Mouse (Mus musculus) gastrocnemius, adult 8-10 months (tissue): ENCODE data around the gene Krtap17-1. TPM values are rescaled to one million over a fixed set of nuclear protein-coding genes. Genes with fewer than 3 reads are reported as not detected.

ENCODE experiments used
- DNase-seq, 2 experiments: peaks; one replicate each; pipeline ENCODE4 v3.0.0; 2022; ENCODE audit warnings: low spot score in 2 of 2
- total RNA-seq, 4 experiments: library from RNA; stranded (reverse); gene quantifications; 2 replicates each; pipeline ENCODE4 v1.2.4; 2022

Gene Krtap17-1
- total RNA-seq, 4 experiments from 2014 or later: not detected

DNA sequence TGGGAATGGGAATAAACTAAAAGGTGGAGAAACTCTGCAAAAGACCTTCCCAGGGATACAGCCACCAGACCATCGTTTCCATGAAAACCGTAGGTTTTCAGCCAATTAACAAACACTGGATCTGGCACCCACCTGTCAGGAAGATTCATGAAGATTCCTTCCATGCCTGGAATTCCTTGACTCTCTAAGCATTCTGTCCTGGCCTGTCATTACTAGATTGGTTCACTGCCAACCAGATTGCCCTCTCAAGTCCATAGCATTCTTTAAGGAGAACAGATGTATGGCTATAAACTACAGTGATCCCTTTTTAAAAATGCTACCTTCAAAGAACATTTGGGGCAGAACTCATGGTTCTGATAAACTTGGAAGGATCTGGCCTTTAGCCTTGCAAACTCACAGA is 27.8 kb downstream of the Krtap17-1 start:
- DNase-seq: no peak

DNA sequence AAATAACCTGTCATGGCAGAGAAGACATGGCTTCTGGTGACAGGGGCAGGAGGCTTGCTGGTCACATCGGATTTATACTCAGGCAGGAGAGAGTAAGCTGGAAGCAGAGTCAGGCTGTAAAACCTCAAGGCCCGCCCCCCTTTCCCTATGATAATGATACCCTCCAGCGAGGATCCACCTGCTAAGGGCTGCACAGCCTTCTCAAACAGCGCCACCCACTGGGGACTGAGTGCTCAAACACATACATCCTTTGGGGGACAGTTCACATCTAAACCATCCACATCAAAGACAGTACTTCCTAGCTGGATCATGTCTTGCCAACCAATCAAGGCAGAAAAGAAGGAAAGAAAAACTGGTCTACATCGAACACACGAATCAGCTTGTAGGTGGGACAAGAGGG is 29.6 kb downstream of the Krtap17-1 start:
- DNase-seq: no peak

DNA sequence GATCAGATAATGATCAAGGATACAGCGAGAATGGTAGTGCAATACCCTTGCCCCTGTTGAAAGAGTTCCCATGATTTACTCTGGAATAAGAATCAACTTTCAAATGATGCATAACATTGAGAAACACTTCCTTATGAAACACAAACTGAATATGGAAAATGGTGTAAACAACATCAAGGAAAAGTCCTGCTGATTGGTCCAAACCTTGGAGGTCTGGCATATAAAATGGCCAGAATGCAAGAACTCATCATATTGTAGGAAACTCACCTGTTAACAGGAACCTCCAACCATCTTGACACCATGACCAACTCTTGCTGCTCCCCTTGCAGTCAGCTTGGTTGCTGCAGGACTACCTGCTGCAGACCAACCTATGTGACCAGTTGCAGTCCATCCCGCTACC is 45.6 kb downstream of the Krtap17-1 start, which contains the start of gene Krtap9-5:
TSS of gene Krtap9-5 (plus strand) at position 301 of the 400 bp plus-strand sequence.
- no peak for DNase-seq

Other genes with a start within 250 kb of the Krtap17-1 start
- not detected for gene Gm11595, start 221.1 kb downstream of the Krtap17-1 start, total RNA-seq
- not detected for gene Krtap4-8, start 213.3 kb downstream of the Krtap17-1 start, total RNA-seq
- gene Krtap4-9, start 208.8 kb downstream of the Krtap17-1 start, total RNA-seq: not detected
- not detected for gene Gm11596, start 200.5 kb downstream of the Krtap17-1 start, total RNA-seq
- not detected for gene Gm11569, start 195.1 kb downstream of the Krtap17-1 start, total RNA-seq
- gene Gm11554, start 189.5 kb downstream of the Krtap17-1 start, total RNA-seq: not detected
- gene Krtap4-13, start 184.1 kb downstream of the Krtap17-1 start, total RNA-seq: not detected
- not detected for gene Gm11564, start 178.3 kb downstream of the Krtap17-1 start, total RNA-seq
- gene 2300003K06Rik, start 155.9 kb downstream of the Krtap17-1 start, total RNA-seq: not detected
- not detected for gene Krtap4-16, start 142.4 kb downstream of the Krtap17-1 start, total RNA-seq
- not detected for gene Gm11568, start 136.1 kb downstream of the Krtap17-1 start, total RNA-seq
- gene Gm11559, start 129.5 kb downstream of the Krtap17-1 start, total RNA-seq: not detected
- not detected for gene Krtap9-1, start 120.6 kb downstream of the Krtap17-1 start, total RNA-seq
- gene Gm11567, start 114.8 kb downstream of the Krtap17-1 start, total RNA-seq: not detected
- gene Krtap31-1, start 86.1 kb downstream of the Krtap17-1 start, total RNA-seq: not detected
- not detected for gene Gm11565, start 79.2 kb downstream of the Krtap17-1 start, total RNA-seq
- gene Krtap31-2, start 57.7 kb downstream of the Krtap17-1 start, total RNA-seq: not detected
- gene Krtap9-5, start 45.5 kb downstream of the Krtap17-1 start, total RNA-seq: not detected
- gene Krtap29-1, start 14.9 kb downstream of the Krtap17-1 start, total RNA-seq: not detected
- not detected for gene Krtap16-1, start 7.4 kb downstream of the Krtap17-1 start, total RNA-seq
- gene Krt33a, start 22.2 kb upstream of the Krtap17-1 start, total RNA-seq: not detected
- gene Krt33b, start 35.9 kb upstream of the Krtap17-1 start, total RNA-seq: not detected
- gene Krt34, start 47.6 kb upstream of the Krtap17-1 start, total RNA-seq: not detected
- not detected for gene Krt31, start 56.6 kb upstream of the Krtap17-1 start, total RNA-seq
- not detected for gene Krt32, start 94.2 kb upstream of the Krtap17-1 start, total RNA-seq
- gene Krt35, start 102.2 kb upstream of the Krtap17-1 start, total RNA-seq: not detected
- not detected for gene Krt36, start 111.6 kb upstream of the Krtap17-1 start, total RNA-seq
- gene Krt13, start 127.6 kb upstream of the Krtap17-1 start, total RNA-seq: not detected
- gene Krt15, start 141.9 kb upstream of the Krtap17-1 start, total RNA-seq: not detected
- gene Krt19, start 154.7 kb upstream of the Krtap17-1 start, total RNA-seq: 1 to 10 TPM in 1 of 4 experiments, under 1 TPM in 1, not detected in 2; 0.35 to 1.1 TPM
- gene Krt9, start 199.3 kb upstream of the Krtap17-1 start, total RNA-seq: not detected
- not detected for gene Krt14, start 213.6 kb upstream of the Krtap17-1 start, total RNA-seq